Mouse (Mus musculus) bone marrow, adult 2 months (tissue): ENCODE results near the gene Dner.

Experiments
- CTCF ChIP-seq: fragments of 200-500 bp; IDR thresholded peaks from 2 replicates; pipeline ENCODE4 v1.5.1; 2011; ENCODE audit warnings: low read length, control low read depth; ENCODE audit not compliant: control insufficient read depth, insufficient read depth
- POLR2A ChIP-seq: fragments of 200-500 bp; IDR thresholded peaks from 2 replicates; pipeline ENCODE4 v1.6.1; 2011; ENCODE audit warnings: low read depth, mild to moderate bottlenecking, control low read depth, low read length, borderline replicate concordance; ENCODE audit not compliant: control insufficient read depth

- TF ChIP-seq POLR2A (no peak), CTCF (no peak)
Observed at GRCm38 (mm10) chr1:84467664-84468063, 228.4 kb downstream of the Dner start.
